Mouse (Mus musculus) lung, adult 2 months (tissue): ENCODE data around the gene 1600012H06Rik.

Experiments used
- CTCF ChIP-seq: fragments of 200-500 bp; IDR thresholded peaks from 2 replicates; pipeline ENCODE4 v1.5.1; 2011; ENCODE audit warnings: mild to moderate bottlenecking, low read length, control low read depth; ENCODE audit not compliant: insufficient read depth
- POLR2A ChIP-seq: fragments of 200-500 bp; IDR thresholded peaks from 2 replicates; pipeline ENCODE4 v1.6.1; 2011; ENCODE audit warnings: low read depth, mild to moderate bottlenecking, control low read depth, low read length, borderline replicate concordance; ENCODE audit errors: extremely low read depth

GRCm38 (mm10) chr17:14930697-14931096 is 12.3 kb upstream of the 1600012H06Rik start:
- TF ChIP-seq POLR2A = no peak
- TF ChIP-seq CTCF = no peak
